Mouse (Mus musculus) frontal cortex, adult 2 months (tissue): ENCODE data around the gene Zcchc4. TPM values are rescaled to one million over a fixed set of nuclear protein-coding genes. Genes with fewer than 3 reads are reported as not detected.

Experiments used
- DNase-seq, 2 experiments: peaks; one replicate each; pipeline ENCODE4 v3.0.0; 2022; ENCODE audit warnings: low spot score in 1 of 2; ENCODE audit errors: extremely low spot score in 1 of 2
- polyA plus RNA-seq: library from polyadenylated mRNA; depleted of rRNA; stranded (reverse); fragments of >200 nt; gene quantifications from 2 replicates; pipeline ENCODE4 v1.2.3, GENCODE M21; 2012; rRNA removed

Gene Zcchc4
- polyA plus RNA-seq, 1 experiment, result 12.4 TPM

DNA sequence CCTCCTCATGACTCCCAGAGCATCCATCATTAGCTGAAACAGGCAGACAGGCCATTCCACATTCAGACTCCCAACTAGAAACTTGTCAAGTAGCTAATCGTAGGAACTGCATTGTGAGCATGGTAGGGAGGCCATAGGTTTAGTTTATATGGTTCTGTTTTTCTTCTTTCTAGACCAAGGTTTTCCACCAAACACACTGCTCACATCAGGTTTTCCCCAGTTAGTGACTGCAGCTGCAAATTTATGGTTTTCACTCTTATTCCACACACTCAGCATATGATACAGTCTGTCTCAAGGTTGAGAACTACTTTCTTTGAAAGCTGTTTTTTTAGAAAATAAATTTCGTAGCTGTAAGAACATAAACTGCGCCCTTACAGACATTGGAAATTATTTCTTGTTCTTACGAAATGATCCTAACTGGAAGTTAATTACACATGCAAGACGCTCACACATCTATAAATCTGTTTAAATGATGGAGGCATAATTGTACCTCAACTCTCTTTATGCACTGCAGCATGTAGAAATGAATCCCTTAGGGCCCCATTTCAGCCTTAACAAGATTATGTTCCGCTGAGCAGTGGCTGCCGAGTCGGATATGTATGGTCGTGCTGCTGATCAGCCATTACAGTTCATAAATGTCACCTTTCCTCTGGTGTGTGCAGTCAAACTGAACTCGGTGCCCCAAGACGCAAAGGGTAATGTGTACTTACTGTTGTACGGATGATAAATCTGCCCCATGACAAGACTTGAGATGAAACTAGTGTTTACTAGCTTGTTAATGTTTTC, 93.9 kb downstream of the Zcchc4 start:
- no peak for DNase-seq

DNA sequence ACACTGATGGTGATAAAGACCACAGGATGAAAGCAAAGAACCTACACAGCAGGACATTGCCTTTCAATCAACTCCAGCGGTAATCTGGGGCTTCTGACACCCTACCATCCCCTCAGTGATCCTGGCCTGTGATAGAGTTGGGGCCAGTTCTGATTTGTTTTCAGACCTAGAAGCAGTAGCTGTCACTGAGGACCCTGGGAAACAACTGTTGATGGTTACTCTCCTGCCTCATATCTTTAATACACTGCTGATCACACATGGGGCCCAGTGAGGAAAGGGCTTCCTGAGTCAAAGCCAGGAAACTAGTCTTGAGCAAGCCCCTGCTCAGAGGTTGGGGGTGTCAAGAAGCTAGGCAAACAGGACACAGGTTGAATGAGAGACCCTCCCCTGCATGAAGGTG, 96.3 kb downstream of the Zcchc4 start:
- DNase-seq, result no peak

DNA sequence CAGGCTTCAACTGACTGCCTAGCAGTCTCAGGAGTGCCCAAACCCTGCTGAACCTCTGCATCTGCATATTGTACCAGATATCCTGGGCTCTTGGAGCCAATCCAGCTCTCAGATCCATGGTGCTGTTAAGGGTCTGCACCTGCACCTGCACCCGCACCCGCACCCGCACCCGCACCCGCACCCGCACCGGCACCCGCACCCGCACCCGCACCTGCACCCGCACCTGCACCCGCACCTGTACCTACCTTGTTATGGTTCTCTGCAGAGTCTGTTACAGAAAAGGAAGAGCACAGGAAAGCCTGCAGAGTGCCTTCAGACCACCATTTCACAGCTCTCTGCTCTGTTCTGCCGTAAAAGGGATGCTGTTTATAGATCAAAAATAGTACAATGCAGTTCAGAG, 96.8 kb downstream of the Zcchc4 start:
- no peak for DNase-seq

Other genes with a start within 250 kb of the Zcchc4 start
- 21.3 and 22.5 TPM in 2 replicates for gene Lgi2, start 208.9 kb upstream of the Zcchc4 start, polyA plus RNA-seq
- gene Sepsecs, start 105.7 kb upstream of the Zcchc4 start, polyA plus RNA-seq, result 11.8 and 12.9 TPM in 2 replicates
- 2.1 and 3.0 TPM in 2 replicates for gene Pi4k2b, start 33.8 kb upstream of the Zcchc4 start, polyA plus RNA-seq
- 115 and 118 TPM in 2 replicates for gene Anapc4, start 58.6 kb downstream of the Zcchc4 start, polyA plus RNA-seq